Mouse (Mus musculus) gonadal fat pad, adult 2 months (tissue): Measurements from ENCODE around the gene Fundc2. TPM values are rescaled to one million over a fixed set of nuclear protein-coding genes. Genes with fewer than 3 reads are reported as not detected.

Source experiments
- DNase-seq: peaks from one replicate; pipeline ENCODE4 v3.0.0-alpha.2; 2012; ENCODE audit warnings: low read depth
- polyA plus RNA-seq: library from polyadenylated mRNA; depleted of rRNA; stranded (reverse); fragments of >200 nt; gene quantifications from 2 replicates; pipeline ENCODE4 v1.2.3, GENCODE M21; 2012; rRNA removed

The Fundc2 gene
- 11.2 and 11.3 TPM in 2 replicates for polyA plus RNA-seq

DNA sequence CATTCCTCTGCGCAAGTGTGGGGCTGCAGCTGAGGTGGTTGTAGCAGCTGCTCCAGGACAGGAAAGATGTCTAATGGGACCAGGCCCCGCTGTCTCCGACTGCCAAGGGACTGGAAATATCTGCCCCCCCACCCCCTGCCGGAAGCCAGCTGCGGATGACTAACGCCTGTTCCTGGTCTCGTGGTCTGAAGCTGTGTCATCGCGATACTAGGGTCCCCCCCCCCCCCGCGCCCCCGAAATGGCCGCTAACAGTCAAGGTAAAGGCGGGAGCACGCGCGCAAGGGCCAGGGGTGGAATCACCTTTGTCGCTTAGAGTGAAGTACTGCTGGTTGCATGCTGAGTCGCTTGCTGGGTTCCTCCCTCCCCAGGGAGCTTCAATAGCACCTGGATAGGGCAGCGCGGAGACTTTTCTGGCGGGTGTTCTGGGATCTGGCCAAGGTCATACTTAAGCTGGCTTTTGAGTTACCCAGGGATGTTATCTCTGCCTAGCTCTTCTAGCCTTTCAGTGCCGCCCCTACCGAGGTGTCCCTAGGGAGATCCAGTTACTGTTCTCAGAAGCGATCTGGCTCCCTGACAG is at the start of gene Fundc2, which contains the start of gene F8:
Gene Fundc2 (plus strand): TSS at position 205 of the 577 bp plus-strand sequence.
Gene F8 (minus strand): TSS at position 421 of the 577 bp plus-strand sequence.
- DNase-seq, result no peak

GRCm38 (mm10) chrX:75370197-75370596 is 12.0 kb upstream of the Fundc2 start:
- no peak for DNase-seq

GRCm38 (mm10) chrX:75372666-75373425 is 9.4 kb upstream of the Fundc2 start:
- no peak for DNase-seq

DNA sequence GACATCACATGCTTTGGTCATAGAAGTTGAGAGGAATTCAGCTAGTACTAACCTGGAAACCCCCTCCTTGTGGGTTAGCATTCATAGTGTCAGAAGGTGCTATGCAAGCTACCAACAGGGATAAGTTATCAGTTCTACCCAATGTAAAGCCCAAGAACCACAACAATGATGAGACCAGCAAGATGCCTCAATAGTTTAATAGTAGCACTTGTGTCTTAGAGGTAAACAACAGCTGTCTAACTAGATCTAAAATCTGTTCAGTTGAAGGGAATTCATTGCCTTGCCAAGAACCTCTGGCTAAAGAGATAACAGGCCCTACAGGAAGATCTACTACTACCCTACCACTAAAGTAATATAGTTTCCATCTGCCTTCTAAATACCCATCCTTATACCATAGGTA is 5.4 kb upstream of the Fundc2 start:
- DNase-seq, result no peak

GRCm38 (mm10) chrX:75381176-75381575 is 1.0 kb upstream of the Fundc2 start:
- no peak for DNase-seq

GRCm38 (mm10) chrX:75381699-75382098 is 500 bp upstream of the Fundc2 start:
- DNase-seq, result no peak

DNA sequence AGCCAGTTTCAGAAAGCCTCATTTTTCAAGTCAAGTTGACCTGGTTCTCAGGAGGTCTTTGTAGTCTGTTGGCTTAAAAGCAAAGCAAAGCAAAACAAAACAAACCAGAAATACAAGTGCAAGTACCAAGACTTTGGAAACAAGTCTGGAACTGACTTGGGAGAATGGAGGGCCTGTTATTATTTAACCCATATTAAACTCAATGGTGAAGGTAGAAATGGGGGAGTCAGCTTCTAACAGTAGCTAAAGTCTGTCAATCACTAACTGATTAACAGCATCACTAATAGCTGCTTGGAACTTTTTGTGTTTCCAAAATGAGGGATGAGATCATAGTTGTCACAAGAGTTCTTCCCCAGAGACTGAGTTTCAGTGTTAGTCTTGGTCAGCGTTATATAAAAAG is 17.3 kb downstream of the Fundc2 start:
- no peak for DNase-seq

- no peak for DNase-seq
Observed at GRCm38 (mm10) chrX:75402668-75403067, 20.5 kb downstream of the Fundc2 start.

DNA sequence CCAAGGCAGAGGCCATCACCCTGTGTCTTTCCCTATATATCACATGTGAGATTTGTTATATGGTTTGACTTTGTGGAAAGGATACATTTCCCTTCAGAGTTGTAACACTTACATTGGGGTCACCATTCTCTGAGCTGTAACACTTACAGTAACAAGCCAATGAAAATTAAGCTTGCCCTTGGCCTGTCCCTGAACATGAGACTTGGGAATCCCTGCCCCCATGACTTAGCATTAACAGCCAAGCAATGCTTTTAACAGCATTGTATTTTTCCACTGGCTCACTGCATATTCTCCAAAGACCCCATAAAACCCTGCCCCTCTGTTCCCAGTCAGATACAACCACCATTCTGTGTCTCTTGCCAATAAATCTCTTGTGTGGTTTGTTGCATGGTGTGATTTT is 21.2 kb downstream of the Fundc2 start:
- no peak for DNase-seq

GRCm38 (mm10) chrX:75409711-75410110 is 27.5 kb downstream of the Fundc2 start:
- DNase-seq, result no peak

- DNase-seq, result no peak
Observed at GRCm38 (mm10) chrX:75415936-75416785, 34.0 kb downstream of the Fundc2 start, which contains the start of the genes Cmc4, Mtcp1 and Brcc3. TSS of gene Cmc4 (minus strand) at chrX:75416584. TSS of gene Mtcp1 (minus strand) at chrX:75416588. TSS of gene Brcc3 (plus strand) at chrX:75416628.

Other genes starting within 250 kb of the Fundc2 start
- gene Smim9, start 218.6 kb upstream of the Fundc2 start, polyA plus RNA-seq, result not detected in 2 replicates
- gene F8, start 216 bp downstream of the Fundc2 start, polyA plus RNA-seq, result 2.0 and 2.1 TPM in 2 replicates
- gene Cmc4, start 34.2 kb downstream of the Fundc2 start, polyA plus RNA-seq, result 3.9 and 4.8 TPM in 2 replicates
- 6.4 and 7.1 TPM in 2 replicates for gene Mtcp1, start 34.2 kb downstream of the Fundc2 start, polyA plus RNA-seq
- 7.8 and 7.9 TPM in 2 replicates for gene Brcc3, start 34.2 kb downstream of the Fundc2 start, polyA plus RNA-seq
- 4.7 and 6.5 TPM in 2 replicates for gene Vbp1, start 131.9 kb downstream of the Fundc2 start, polyA plus RNA-seq
- gene Rab39b, start 195.8 kb downstream of the Fundc2 start, polyA plus RNA-seq, result 0.27 and 0.58 TPM in 2 replicates